Mouse (Mus musculus): Measurements from ENCODE around the gene Gm49380. TPM values are rescaled to one million over a fixed set of nuclear protein-coding genes. Genes with fewer than 3 reads are reported as not detected.

Gene Gm49380
- polyA plus RNA-seq, 1 experiment, result 0.67 TPM

DNA sequence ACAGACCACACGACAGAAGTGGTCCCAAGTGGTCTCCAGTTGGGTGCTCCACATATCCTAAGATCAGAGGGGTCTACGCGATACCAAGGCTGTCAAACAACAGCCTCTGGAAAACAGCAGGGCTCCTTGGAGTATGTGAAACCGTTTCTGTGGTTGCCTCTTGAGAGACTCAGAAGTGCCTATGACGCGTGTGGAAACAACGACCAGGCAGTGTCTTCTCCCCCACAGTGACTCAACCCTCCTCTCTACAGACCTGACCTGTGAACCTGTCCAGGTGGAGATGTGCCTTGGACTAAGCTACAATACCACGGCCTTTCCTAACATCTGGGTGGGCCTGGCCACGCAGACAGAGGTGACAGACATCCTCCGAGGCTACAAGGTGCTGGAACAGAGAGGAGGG, 7.5 kb downstream of the Gm49380 start:
- Histone ChIP-seq H3K9me3 (replicated peaks; ENCODE audit: control insufficient read depth, insufficient read depth, low read length, poor library complexity, severe bottlenecking) (no peaks in the 10 kb centered on the region), H3K4me3 (ENCODE audit: low read depth, low read length) (no peak overlapping the region), H3K27ac (ENCODE audit: insufficient read depth, low read length) (no peak overlapping the region), H3K36me3 (ENCODE audit: control insufficient read depth, insufficient read depth, low read length, poor library complexity, severe bottlenecking) (0 out of 2 replicates have a peak, but pooled peaks cover 3% of the 10 kb centered on the region), H3K9ac (ENCODE audit: low read depth, poor library complexity, severe bottlenecking) (no peak overlapping the region), H3K4me1 (ENCODE audit: control insufficient read depth, insufficient read depth, low read length) (no peaks in the 10 kb centered on the region), H3K27me3 (ENCODE audit: control insufficient read depth, insufficient read depth, low read length, poor library complexity, severe bottlenecking) (no peaks in the 10 kb centered on the region)
- TF ChIP-seq CTCF (IDR thresholded peaks at IDR 0.05; ENCODE audit: low read depth, low read length), result no peak
- no peak for TF ChIP-seq EP300 (IDR thresholded peaks at IDR 0.05; ENCODE audit: insufficient read depth, low read depth, low read length)
- TF ChIP-seq POLR2A (IDR thresholded peaks at IDR 0.05; ENCODE audit: insufficient read depth, low read length), result no peak

DNA sequence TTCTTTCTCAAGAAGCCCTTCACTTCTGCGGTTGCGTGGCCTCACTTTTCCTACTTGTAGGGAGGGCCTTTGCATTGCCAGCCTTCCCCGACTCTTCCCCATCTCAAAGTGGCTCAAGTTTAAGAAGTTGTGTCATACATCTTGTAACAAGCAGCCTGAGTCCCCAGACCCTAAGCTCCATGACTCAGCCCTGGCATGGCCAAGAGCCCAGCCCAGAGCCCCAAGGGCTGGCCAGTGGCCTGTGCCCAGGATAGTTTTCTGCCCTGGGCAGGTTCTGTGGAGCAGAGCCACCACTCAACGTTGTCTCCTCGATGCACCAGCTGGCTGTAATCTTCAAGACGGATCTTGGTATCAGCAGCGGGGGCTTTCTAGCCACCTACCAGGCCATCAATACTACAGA, 8.4 kb downstream of the Gm49380 start:
- Histone ChIP-seq H3K27me3 (ENCODE audit: control insufficient read depth, insufficient read depth, low read length, poor library complexity, severe bottlenecking) (no peaks in the 10 kb centered on the region), H3K9ac (ENCODE audit: low read depth, poor library complexity, severe bottlenecking) (no peak overlapping the region), H3K27ac (ENCODE audit: insufficient read depth, low read length) (no peak overlapping the region), H3K4me3 (ENCODE audit: low read depth, low read length) (no peak overlapping the region), H3K9me3 (replicated peaks; ENCODE audit: control insufficient read depth, insufficient read depth, low read length, poor library complexity, severe bottlenecking) (no peaks in the 10 kb centered on the region), H3K4me1 (ENCODE audit: control insufficient read depth, insufficient read depth, low read length) (no peaks in the 10 kb centered on the region), H3K36me3 (ENCODE audit: control insufficient read depth, insufficient read depth, low read length, poor library complexity, severe bottlenecking) (no peaks in the 10 kb centered on the region)
- TF ChIP-seq EP300 (IDR thresholded peaks at IDR 0.05; ENCODE audit: insufficient read depth, low read depth, low read length) (no peak), POLR2A (IDR thresholded peaks at IDR 0.05; ENCODE audit: insufficient read depth, low read length) (no peak), CTCF (IDR thresholded peaks at IDR 0.05; ENCODE audit: low read depth, low read length) (no peak)

DNA sequence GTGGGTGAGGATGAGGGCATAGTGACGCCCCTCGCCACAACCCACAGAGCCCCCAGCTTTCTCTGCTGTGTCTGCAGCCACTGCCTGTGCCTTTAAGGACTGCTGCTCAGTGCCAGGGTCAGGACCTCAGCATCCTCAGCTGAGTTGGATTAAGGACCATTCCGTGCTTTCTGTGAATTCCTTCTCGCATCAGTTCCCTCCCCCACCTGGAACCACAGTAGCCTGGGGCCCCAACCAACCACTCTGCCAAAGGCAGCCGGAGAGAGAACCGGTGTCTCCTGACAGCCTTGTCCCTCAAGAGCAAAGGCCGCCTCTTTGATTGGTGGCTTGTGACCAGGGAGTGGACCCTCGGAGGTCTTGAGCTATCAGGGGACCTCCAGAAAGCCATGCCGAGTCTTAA, 11.8 kb downstream of the Gm49380 start, which contains the start of gene Mfrp:
Mfrp (plus strand) TSS at position 240 of the 400 bp plus-strand sequence.
- Histone ChIP-seq H3K4me3 (ENCODE audit: low read depth, low read length) (no peak within 1 kb of the TSS), H3K27ac (ENCODE audit: insufficient read depth, low read length) (no peak within 1 kb of the TSS), H3K9ac (ENCODE audit: low read depth, poor library complexity, severe bottlenecking) (no peak within 1 kb of the TSS), H3K9me3 (replicated peaks; ENCODE audit: control insufficient read depth, insufficient read depth, low read length, poor library complexity, severe bottlenecking) (no peaks in the 10 kb centered on the region), H3K27me3 (ENCODE audit: control insufficient read depth, insufficient read depth, low read length, poor library complexity, severe bottlenecking) (no peaks in the 10 kb centered on the region), H3K36me3 (ENCODE audit: control insufficient read depth, insufficient read depth, low read length, poor library complexity, severe bottlenecking) (no peaks in the 10 kb centered on the region), H3K4me1 (ENCODE audit: control insufficient read depth, insufficient read depth, low read length) (no peaks in the 10 kb centered on the region)
- TF ChIP-seq EP300 (IDR thresholded peaks at IDR 0.05; ENCODE audit: insufficient read depth, low read depth, low read length) (no peak), CTCF (IDR thresholded peaks at IDR 0.05; ENCODE audit: low read depth, low read length) (no peak), POLR2A (IDR thresholded peaks at IDR 0.05; ENCODE audit: insufficient read depth, low read length) (no peak)

DNA sequence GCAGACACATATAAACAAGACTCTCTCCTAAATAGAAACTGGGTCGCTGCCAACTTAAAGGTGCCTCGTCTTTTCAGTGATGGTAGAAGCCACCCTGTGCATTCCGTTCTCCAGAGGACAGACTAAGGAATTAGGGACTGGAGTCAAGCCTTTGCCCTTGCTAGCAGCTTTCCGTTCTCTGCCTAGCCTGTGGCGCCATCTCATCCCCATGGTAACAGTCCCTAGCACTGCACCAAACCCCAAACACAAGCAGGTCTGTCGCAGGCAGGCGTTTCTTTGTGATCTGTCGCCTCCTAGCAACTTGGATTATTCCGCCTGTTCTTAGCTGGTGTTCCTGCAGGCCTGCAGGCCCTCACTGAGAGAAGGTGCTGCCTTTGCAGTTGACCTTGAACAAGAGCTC, 16.8 kb downstream of the Gm49380 start:
- H3K27me3 ChIP-seq (ENCODE audit: control insufficient read depth, insufficient read depth, low read length, poor library complexity, severe bottlenecking), result no peaks in the 10 kb centered on the region
- no peak overlapping the region for H3K27ac ChIP-seq (ENCODE audit: insufficient read depth, low read length)
- no peak overlapping the region for H3K9ac ChIP-seq (ENCODE audit: low read depth, poor library complexity, severe bottlenecking)
- no peak overlapping the region for H3K4me3 ChIP-seq (ENCODE audit: low read depth, low read length)
- H3K36me3 ChIP-seq (ENCODE audit: control insufficient read depth, insufficient read depth, low read length, poor library complexity, severe bottlenecking), result no peaks in the 10 kb centered on the region
- H3K9me3 ChIP-seq (replicated peaks; ENCODE audit: control insufficient read depth, insufficient read depth, low read length, poor library complexity, severe bottlenecking), result no peaks in the 10 kb centered on the region
- no peaks in the 10 kb centered on the region for H3K4me1 ChIP-seq (ENCODE audit: control insufficient read depth, insufficient read depth, low read length)
- 0 out of 2 replicates have a peak, but pooled peaks have one; percentile 41 for TF ChIP-seq EP300 (IDR thresholded peaks at IDR 0.05; ENCODE audit: insufficient read depth, low read depth, low read length)
- no peak for TF ChIP-seq CTCF (IDR thresholded peaks at IDR 0.05; ENCODE audit: low read depth, low read length)
- TF ChIP-seq POLR2A (IDR thresholded peaks at IDR 0.05; ENCODE audit: insufficient read depth, low read length), result no peak

DNA sequence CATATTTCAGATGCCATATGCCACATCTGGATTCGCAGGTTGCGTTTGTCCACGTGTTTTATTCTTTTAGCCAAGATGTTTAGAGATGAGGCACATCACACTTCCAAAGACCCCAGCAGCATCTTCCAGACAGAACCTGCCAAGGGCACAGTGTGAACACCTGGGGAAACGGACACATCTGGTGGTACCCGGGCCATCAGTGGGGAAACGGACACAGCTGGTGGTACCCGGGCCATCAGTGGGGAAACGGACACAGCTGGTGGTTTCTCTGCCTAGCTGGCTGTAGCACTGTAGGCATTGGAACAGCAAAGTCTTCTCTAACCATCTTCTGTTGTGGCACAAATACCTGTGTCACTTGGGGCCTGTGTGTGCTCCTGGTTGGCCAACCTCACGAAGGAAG, 17.5 kb downstream of the Gm49380 start:
- no peaks in the 10 kb centered on the region for H3K4me1 ChIP-seq (ENCODE audit: control insufficient read depth, insufficient read depth, low read length)
- H3K36me3 ChIP-seq (ENCODE audit: control insufficient read depth, insufficient read depth, low read length, poor library complexity, severe bottlenecking), result no peaks in the 10 kb centered on the region
- H3K4me3 ChIP-seq (ENCODE audit: low read depth, low read length), result no peak overlapping the region
- TF ChIP-seq POLR2A (IDR thresholded peaks at IDR 0.05; ENCODE audit: insufficient read depth, low read length) (no peak), EP300 (IDR thresholded peaks at IDR 0.05; ENCODE audit: insufficient read depth, low read depth, low read length) (no peak), CTCF (IDR thresholded peaks at IDR 0.05; ENCODE audit: low read depth, low read length) (no peak)
- no peaks in the 10 kb centered on the region for H3K9me3 ChIP-seq (replicated peaks; ENCODE audit: control insufficient read depth, insufficient read depth, low read length, poor library complexity, severe bottlenecking)
- H3K27ac ChIP-seq (ENCODE audit: insufficient read depth, low read length), result no peak overlapping the region
- H3K9ac ChIP-seq (ENCODE audit: low read depth, poor library complexity, severe bottlenecking), result no peak overlapping the region
- H3K27me3 ChIP-seq (ENCODE audit: control insufficient read depth, insufficient read depth, low read length, poor library complexity, severe bottlenecking), result no peaks in the 10 kb centered on the region

DNA sequence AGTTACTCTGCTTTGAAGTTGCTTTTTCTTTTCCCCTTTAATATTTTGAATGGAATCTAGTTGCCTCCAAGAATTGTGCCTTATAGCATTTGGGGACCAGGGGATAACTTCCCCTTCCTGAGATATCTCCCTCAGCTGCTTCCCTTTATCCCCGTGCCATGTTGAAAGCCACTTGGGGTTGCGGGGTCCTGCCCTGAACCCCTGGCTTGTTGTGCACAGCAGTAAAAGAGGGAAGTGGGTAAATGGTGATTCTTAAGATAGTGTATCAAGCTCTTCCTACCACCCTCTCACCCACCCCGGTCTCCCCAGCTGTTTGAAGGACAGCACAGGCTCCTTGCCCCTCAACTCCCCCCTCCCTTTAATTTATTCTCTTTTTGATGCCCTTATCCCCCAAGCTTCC, 18.6 kb downstream of the Gm49380 start:
- Histone ChIP-seq H3K36me3 (ENCODE audit: control insufficient read depth, insufficient read depth, low read length, poor library complexity, severe bottlenecking) (no peaks in the 10 kb centered on the region), H3K9me3 (replicated peaks; ENCODE audit: control insufficient read depth, insufficient read depth, low read length, poor library complexity, severe bottlenecking) (no peaks in the 10 kb centered on the region), H3K9ac (ENCODE audit: low read depth, poor library complexity, severe bottlenecking) (no peak overlapping the region), H3K27me3 (ENCODE audit: control insufficient read depth, insufficient read depth, low read length, poor library complexity, severe bottlenecking) (no peaks in the 10 kb centered on the region), H3K4me1 (ENCODE audit: control insufficient read depth, insufficient read depth, low read length) (no peaks in the 10 kb centered on the region), H3K27ac (ENCODE audit: insufficient read depth, low read length) (no peak overlapping the region), H3K4me3 (ENCODE audit: low read depth, low read length) (no peak overlapping the region)
- no peak for TF ChIP-seq POLR2A (IDR thresholded peaks at IDR 0.05; ENCODE audit: insufficient read depth, low read length)
- no peak for TF ChIP-seq CTCF (IDR thresholded peaks at IDR 0.05; ENCODE audit: low read depth, low read length)
- no peak for TF ChIP-seq EP300 (IDR thresholded peaks at IDR 0.05; ENCODE audit: insufficient read depth, low read depth, low read length)
